Mouse (Mus musculus): ENCODE results near the gene Gga1. TPM values are rescaled to one million over a fixed set of nuclear protein-coding genes. Genes with fewer than 3 reads are reported as not detected.
A peak's percentile ranks its signal among the peaks of the same experiment; 100 is the strongest.

Gene Gga1
- polyA plus RNA-seq, 1 experiment from 2014 or later: 30.9 TPM

DNA sequence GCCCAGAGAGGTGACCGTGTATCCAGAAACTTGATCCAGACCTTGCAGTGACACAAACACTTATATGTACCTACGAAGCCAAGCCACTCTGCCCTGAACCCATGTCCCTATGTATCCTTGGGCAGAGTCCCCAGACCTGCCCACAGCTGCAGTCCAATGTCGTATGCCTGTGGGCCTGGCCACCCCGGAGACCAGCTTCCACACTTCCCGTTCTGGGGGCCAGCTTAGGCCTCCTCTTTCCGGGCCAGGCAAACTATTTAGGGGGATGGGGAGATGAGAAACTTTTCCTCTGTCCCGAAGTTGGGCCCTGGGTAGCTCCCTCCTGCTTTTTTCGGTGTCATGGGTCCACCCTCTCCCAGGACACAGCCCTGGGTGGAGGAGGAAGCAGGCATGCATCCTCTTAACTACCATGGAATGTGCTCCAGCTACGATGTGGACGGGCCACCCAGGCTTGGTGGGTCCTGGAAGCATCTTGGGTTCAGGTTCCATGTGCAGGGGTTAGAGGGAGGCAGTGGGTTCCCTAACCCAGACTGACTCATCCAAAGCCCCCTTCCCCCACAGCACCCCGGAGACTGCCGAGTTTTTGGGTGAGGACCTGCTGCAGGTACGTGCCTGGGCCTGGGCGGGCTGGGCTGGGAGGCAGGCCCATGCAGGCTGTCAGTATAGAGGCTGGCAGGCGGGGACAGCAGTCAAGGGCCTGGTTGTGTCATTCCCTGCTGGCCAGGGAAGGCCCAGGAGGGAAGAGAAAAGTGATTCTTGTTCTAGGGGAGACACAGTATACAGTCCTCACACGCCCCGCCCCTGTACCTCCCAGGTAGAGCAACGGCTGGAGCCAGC lies 23.8 kb downstream of the Gga1 start:
- WGBS: 9% methylated on average over 18 of the region's 18 CpGs
- H3K27ac ChIP-seq (replicated peaks; ENCODE audit: low read depth, low read length): peak overlapping the region; percentile 67; the same call in 1 of the 2 replicates
- no peak for DNase-seq (ENCODE audit: low spot score)

DNA sequence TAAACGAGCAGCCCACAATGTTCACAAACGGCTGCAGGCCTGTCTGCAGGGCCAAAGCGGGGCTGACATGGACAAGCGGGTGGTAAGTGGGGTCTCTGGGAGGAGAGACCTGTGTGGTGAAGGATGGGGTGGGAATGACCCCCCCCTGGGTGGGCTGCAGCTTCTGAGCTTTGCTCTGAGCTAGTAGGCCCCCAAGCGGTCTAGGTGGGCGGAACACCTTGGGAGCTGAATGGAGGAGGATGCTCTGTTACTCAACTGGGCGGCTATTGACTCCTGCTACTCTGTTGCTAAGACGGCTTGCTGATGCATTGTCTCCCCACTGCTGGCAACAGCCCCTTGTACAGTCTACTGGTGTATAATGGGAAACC lies 24.4 kb downstream of the Gga1 start:
- Histone ChIP-seq H3K9me3 (ENCODE audit: control insufficient read depth, low read length) (no peaks in the 10 kb centered on the region), H3K27ac (replicated peaks; ENCODE audit: low read depth, low read length) (peak overlapping the region; percentile 67; the same call in 1 of the 2 replicates), H3K27me3 (ENCODE audit: control insufficient read depth, insufficient read depth, low read length) (no peaks in the 10 kb centered on the region), H3K36me3 (ENCODE audit: control insufficient read depth, insufficient read depth, low read length) (peaks cover 16% of the 10 kb centered on the region), H3K4me1 (ENCODE audit: control insufficient read depth, insufficient read depth, low read length) (peaks cover 20% of the 10 kb centered on the region), H3K4me3 (ENCODE audit: low read depth, low read length) (peak overlapping the region; percentile 85), H3K4me2 (ENCODE audit: low read depth, severe bottlenecking) (peak overlapping the region; percentile 77), H3K9ac (ENCODE audit: low read length) (peak overlapping the region; percentile 76; the same call in 1 of the 2 replicates)
- peak; percentile 45 for DNase-seq (ENCODE audit: low spot score)
- 45% methylated on average over 8 of the region's 8 CpGs for WGBS
- no peak for ATAC-seq (ENCODE audit: insufficient number of reproducible peaks, low FRiP score, low TSS enrichment, low read depth)

More for the DNA sequence above, 23.8 kb downstream of the Gga1 start:
- H3K36me3 ChIP-seq (ENCODE audit: control insufficient read depth, insufficient read depth, low read length): peaks cover 11% of the 10 kb centered on the region; the same call in 1 of the 2 replicates
- peaks cover 20% of the 10 kb centered on the region for H3K4me1 ChIP-seq (ENCODE audit: control insufficient read depth, insufficient read depth, low read length)
- peak overlapping the region; percentile 76 for H3K9ac ChIP-seq (ENCODE audit: low read length)
- no peaks in the 10 kb centered on the region for H3K9me3 ChIP-seq (ENCODE audit: control insufficient read depth, low read length)
- H3K4me3 ChIP-seq (ENCODE audit: low read depth, low read length): peak overlapping the region; percentile 85
- H3K27me3 ChIP-seq (ENCODE audit: control insufficient read depth, insufficient read depth, low read length): no peaks in the 10 kb centered on the region
- 0 out of 2 replicates have a peak, but pooled peaks have one; percentile 22 for ATAC-seq (ENCODE audit: insufficient number of reproducible peaks, low FRiP score, low TSS enrichment, low read depth)
- peak overlapping the region; percentile 77 for H3K4me2 ChIP-seq (ENCODE audit: low read depth, severe bottlenecking)

DNA sequence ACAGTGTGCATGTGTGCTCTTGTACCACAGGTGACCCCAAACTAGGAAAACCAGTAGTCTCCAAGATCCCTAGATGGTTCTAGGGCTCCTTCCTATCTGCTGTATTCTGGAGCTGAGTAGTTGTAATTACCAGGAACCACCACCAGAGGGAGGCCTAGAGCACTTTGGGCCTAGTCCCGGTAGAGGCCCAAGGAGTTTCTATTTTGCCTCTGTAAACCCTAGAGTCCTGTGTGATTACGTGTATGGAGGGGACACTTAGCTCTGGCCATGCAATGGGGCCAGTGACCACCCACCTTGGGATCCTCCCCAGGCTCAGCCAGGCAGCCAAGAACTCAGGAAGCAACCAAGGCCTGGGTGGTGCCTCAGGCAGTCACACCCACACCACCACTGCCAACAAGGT lies 26.3 kb downstream of the Gga1 start:
- peaks cover 20% of the 10 kb centered on the region for H3K4me1 ChIP-seq (ENCODE audit: control insufficient read depth, insufficient read depth, low read length)
- no peak overlapping the region for H3K9ac ChIP-seq (ENCODE audit: low read length)
- H3K4me2 ChIP-seq (ENCODE audit: low read depth, severe bottlenecking): no peak overlapping the region
- WGBS: 15% methylated on average over 2 of the region's 2 CpGs
- H3K27me3 ChIP-seq (ENCODE audit: control insufficient read depth, insufficient read depth, low read length): no peaks in the 10 kb centered on the region
- peak; percentile 90 for DNase-seq (ENCODE audit: low spot score)
- ATAC-seq (ENCODE audit: insufficient number of reproducible peaks, low FRiP score, low TSS enrichment, low read depth): no peak
- H3K4me3 ChIP-seq (ENCODE audit: low read depth, low read length): no peak overlapping the region
- H3K27ac ChIP-seq (replicated peaks; ENCODE audit: low read depth, low read length): no peak overlapping the region
- H3K9me3 ChIP-seq (ENCODE audit: control insufficient read depth, low read length): no peaks in the 10 kb centered on the region
- peaks cover 17% of the 10 kb centered on the region for H3K36me3 ChIP-seq (ENCODE audit: control insufficient read depth, insufficient read depth, low read length)

DNA sequence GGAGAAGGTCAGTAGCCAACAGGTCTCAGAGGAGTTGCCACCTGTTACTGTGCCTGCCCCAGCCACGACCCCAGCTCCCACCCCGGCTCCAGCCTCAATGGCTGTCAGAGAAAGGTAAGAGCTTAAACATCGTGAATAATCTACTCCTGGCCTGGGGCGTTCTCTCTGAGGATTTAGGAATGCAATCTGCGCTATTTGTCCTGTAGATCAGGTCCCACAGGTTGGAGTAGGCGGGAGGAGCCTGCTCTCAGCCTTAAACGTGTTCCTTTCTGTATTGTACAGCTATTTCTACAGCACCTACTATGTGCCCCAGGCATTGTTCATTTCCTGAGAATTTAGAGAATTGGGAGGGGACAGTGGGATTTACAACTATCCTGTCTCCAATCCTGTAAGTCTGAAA lies 31.4 kb downstream of the Gga1 start:
- Histone ChIP-seq H3K4me1 (ENCODE audit: control insufficient read depth, insufficient read depth, low read length) (0 out of 2 replicates have a peak, but pooled peaks cover 3% of the 10 kb centered on the region), H3K9ac (ENCODE audit: low read length) (no peak overlapping the region), H3K36me3 (ENCODE audit: control insufficient read depth, insufficient read depth, low read length) (peaks cover 18% of the 10 kb centered on the region), H3K27ac (replicated peaks; ENCODE audit: low read depth, low read length) (no peak overlapping the region), H3K4me3 (ENCODE audit: low read depth, low read length) (no peak overlapping the region), H3K27me3 (ENCODE audit: control insufficient read depth, insufficient read depth, low read length) (no peaks in the 10 kb centered on the region), H3K9me3 (ENCODE audit: control insufficient read depth, low read length) (no peaks in the 10 kb centered on the region), H3K4me2 (ENCODE audit: low read depth, severe bottlenecking) (no peak overlapping the region)
- 86% methylated on average over 7 of the region's 7 CpGs for WGBS
- no peak for ATAC-seq (ENCODE audit: insufficient number of reproducible peaks, low FRiP score, low TSS enrichment, low read depth)
- no peak for DNase-seq (ENCODE audit: low spot score)

DNA sequence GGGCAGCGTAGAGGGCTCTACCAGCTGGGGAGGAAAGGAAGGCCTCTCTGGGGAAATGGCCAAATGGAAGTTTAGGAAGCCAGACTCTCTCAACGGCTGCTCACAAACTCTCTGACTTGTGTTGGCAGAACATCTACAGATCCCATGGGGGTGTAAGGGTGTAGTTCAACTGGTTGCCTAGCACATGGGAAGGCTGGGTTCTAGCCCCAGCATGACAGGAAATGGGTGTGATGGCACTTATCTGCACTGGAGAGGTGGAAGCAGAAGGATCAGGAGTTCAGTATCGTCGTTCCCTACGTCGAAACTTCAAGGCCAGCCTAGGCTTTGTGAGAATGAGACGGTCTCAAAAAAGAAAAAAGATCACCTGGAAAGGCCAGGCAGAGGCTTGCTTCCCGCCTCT lies 32.0 kb downstream of the Gga1 start:
- no peak for DNase-seq (ENCODE audit: low spot score)
- H3K27me3 ChIP-seq (ENCODE audit: control insufficient read depth, insufficient read depth, low read length): no peaks in the 10 kb centered on the region
- no peaks in the 10 kb centered on the region for H3K9me3 ChIP-seq (ENCODE audit: control insufficient read depth, low read length)
- no peak for ATAC-seq (ENCODE audit: insufficient number of reproducible peaks, low FRiP score, low TSS enrichment, low read depth)
- no peak overlapping the region for H3K27ac ChIP-seq (replicated peaks; ENCODE audit: low read depth, low read length)
- no peak overlapping the region for H3K4me2 ChIP-seq (ENCODE audit: low read depth, severe bottlenecking)
- peaks cover 18% of the 10 kb centered on the region for H3K36me3 ChIP-seq (ENCODE audit: control insufficient read depth, insufficient read depth, low read length)
- 91% methylated on average over 8 of the region's 8 CpGs for WGBS
- 0 out of 2 replicates have a peak, but pooled peaks cover 3% of the 10 kb centered on the region for H3K4me1 ChIP-seq (ENCODE audit: control insufficient read depth, insufficient read depth, low read length)
- H3K4me3 ChIP-seq (ENCODE audit: low read depth, low read length): no peak overlapping the region
- no peak overlapping the region for H3K9ac ChIP-seq (ENCODE audit: low read length)

DNA sequence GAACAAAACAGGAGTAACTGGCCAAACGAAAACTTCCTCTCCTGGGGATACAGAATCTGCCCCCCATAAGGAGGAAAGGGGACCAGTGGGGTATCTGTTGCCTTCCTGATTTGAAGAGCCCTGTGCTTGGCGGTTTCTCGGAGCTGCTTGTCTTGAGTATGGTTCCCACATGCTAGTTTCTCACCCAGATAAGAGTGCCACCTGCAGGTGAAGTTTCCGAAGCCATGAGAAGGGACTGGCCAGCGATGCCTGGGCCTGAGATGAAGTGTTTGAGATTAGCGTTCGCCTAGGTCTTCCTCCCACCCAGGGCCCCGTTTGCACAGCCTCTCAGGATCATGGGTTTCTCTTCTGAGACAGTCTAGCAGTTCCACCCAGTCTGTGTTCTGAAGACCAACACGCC lies 35.0 kb downstream of the Gga1 start:
- no peaks in the 10 kb centered on the region for H3K9me3 ChIP-seq (ENCODE audit: control insufficient read depth, low read length)
- H3K9ac ChIP-seq (ENCODE audit: low read length): no peak overlapping the region
- no peak for ATAC-seq (ENCODE audit: insufficient number of reproducible peaks, low FRiP score, low TSS enrichment, low read depth)
- peak; percentile 55 for DNase-seq (ENCODE audit: low spot score)
- no peak overlapping the region for H3K4me3 ChIP-seq (ENCODE audit: low read depth, low read length)
- 46% methylated on average over 9 of the region's 9 CpGs for WGBS
- peaks cover 6% of the 10 kb centered on the region; the same call in 1 of the 2 replicates for H3K36me3 ChIP-seq (ENCODE audit: control insufficient read depth, insufficient read depth, low read length)
- H3K4me1 ChIP-seq (ENCODE audit: control insufficient read depth, insufficient read depth, low read length): peaks cover 20% of the 10 kb centered on the region
- no peak overlapping the region for H3K4me2 ChIP-seq (ENCODE audit: low read depth, severe bottlenecking)
- H3K27me3 ChIP-seq (ENCODE audit: control insufficient read depth, insufficient read depth, low read length): no peaks in the 10 kb centered on the region
- no peak overlapping the region for H3K27ac ChIP-seq (replicated peaks; ENCODE audit: low read depth, low read length)

DNA sequence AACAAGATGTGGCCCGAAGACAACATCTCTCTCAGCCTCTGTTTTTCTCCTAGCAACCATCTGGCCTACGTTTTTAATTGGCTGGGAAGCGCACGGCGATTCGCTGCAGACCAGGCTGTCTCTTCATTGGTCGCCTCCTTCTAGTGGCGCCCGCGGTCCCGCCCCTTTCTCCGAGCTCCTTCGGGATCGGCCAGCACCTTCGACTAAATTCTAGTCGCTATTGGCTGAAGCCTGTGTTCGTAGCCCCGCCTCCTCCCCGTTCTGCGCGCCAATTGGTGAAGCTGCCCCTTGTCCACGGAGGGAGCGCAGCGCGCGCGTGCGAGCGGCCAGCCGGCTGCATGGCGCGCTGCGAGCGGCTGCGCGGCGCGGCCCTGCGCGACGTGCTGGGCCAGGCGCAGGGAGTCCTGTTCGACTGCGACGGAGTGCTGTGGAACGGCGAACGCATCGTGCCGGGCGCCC lies 36.7 kb downstream of the Gga1 start, which contains the start of gene Pdxp:
TSS of gene Pdxp (plus strand) at position 288 of the 459 bp plus-strand sequence.
- ATAC-seq (ENCODE audit: insufficient number of reproducible peaks, low FRiP score, low TSS enrichment, low read depth) (peak; percentile 91), DNase-seq (ENCODE audit: low spot score) (peak; percentile 98)
- peaks cover 7% of the 10 kb centered on the region; the same call in 1 of the 2 replicates for H3K36me3 ChIP-seq (ENCODE audit: control insufficient read depth, insufficient read depth, low read length)
- peak within 1 kb of the TSS; percentile 86 for H3K9ac ChIP-seq (ENCODE audit: low read length)
- H3K27ac ChIP-seq (replicated peaks; ENCODE audit: low read depth, low read length): peak within 1 kb of the TSS; percentile 85
- H3K27me3 ChIP-seq (ENCODE audit: control insufficient read depth, insufficient read depth, low read length): no peaks in the 10 kb centered on the region
- under 1% methylated on average over 50 of the region's 51 CpGs for WGBS
- H3K4me2 ChIP-seq (ENCODE audit: low read depth, severe bottlenecking): peak within 1 kb of the TSS; percentile 95
- peaks cover 20% of the 10 kb centered on the region for H3K4me1 ChIP-seq (ENCODE audit: control insufficient read depth, insufficient read depth, low read length)
- H3K9me3 ChIP-seq (ENCODE audit: control insufficient read depth, low read length): no peaks in the 10 kb centered on the region
- H3K4me3 ChIP-seq (ENCODE audit: low read depth, low read length): peak within 1 kb of the TSS; percentile 85

DNA sequence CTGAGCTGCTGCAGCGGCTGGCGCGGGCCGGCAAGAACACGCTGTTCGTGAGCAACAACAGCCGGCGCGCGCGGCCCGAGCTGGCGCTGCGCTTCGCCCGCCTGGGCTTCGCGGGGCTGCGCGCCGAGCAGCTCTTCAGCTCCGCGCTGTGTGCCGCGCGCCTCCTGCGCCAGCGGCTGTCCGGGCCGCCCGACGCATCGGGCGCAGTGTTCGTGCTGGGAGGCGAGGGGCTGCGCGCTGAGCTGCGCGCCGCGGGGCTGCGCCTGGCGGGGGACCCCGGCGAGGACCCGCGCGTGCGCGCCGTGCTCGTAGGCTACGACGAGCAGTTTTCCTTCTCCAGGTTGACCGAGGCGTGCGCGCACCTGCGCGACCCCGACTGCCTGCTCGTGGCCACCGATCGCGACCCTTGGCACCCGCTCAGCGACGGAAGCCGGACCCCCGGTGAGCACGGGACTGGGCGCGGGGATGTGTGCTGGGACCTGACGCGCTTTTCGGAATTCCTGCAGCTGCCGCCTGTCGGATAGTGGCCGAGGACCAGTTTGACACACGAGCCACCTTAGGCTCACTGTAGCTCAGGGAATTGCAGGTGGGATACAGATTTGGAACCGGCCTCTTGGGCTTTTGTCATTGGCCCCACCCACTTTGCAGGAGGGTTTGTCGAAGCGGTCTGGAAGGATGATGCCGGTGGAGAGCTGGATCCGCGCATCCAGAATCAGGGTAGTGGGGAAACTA lies 37.3 kb downstream of the Gga1 start:
- ATAC-seq (ENCODE audit: insufficient number of reproducible peaks, low FRiP score, low TSS enrichment, low read depth): peak; percentile 33; the same call in 1 of the 2 replicates
- peak overlapping the region; percentile 85 for H3K4me3 ChIP-seq (ENCODE audit: low read depth, low read length)
- WGBS: under 1% methylated on average over 77 of the region's 87 CpGs
- H3K9ac ChIP-seq (ENCODE audit: low read length): peak overlapping the region; percentile 86
- peak overlapping the region; percentile 85 for H3K27ac ChIP-seq (replicated peaks; ENCODE audit: low read depth, low read length)
- H3K9me3 ChIP-seq (ENCODE audit: control insufficient read depth, low read length): no peaks in the 10 kb centered on the region
- peak; percentile 56 for DNase-seq (ENCODE audit: low spot score)
- peaks cover 5% of the 10 kb centered on the region; the same call in 1 of the 2 replicates for H3K36me3 ChIP-seq (ENCODE audit: control insufficient read depth, insufficient read depth, low read length)
- peak overlapping the region; percentile 95 for H3K4me2 ChIP-seq (ENCODE audit: low read depth, severe bottlenecking)
- no peaks in the 10 kb centered on the region for H3K27me3 ChIP-seq (ENCODE audit: control insufficient read depth, insufficient read depth, low read length)
- peaks cover 20% of the 10 kb centered on the region for H3K4me1 ChIP-seq (ENCODE audit: control insufficient read depth, insufficient read depth, low read length)
